Mouse (Mus musculus): ENCODE data around the gene Chst3.
"Not testable (repeated sequence)": the region's sequence is repeated elsewhere in the genome, so short reads cannot be mapped to it uniquely, and the experiment has no call there.

The Chst3 gene

GRCm38 (mm10) chr10:60230321-60231088 is 11.4 kb upstream of the Chst3 start:
- no peak for DNase-seq (ENCODE audit: low spot score in 2 of 2)

- no peak for DNase-seq (ENCODE audit: low spot score in 2 of 2)
Observed at GRCm38 (mm10) chr10:60229113-60229512, 10.1 kb upstream of the Chst3 start.

- DNase-seq (ENCODE audit: low spot score in 2 of 2), result no peak
Observed at GRCm38 (mm10) chr10:60227666-60228065, 8.6 kb upstream of the Chst3 start.

- DNase-seq (ENCODE audit: low spot score in 2 of 2), result no peak
Observed at GRCm38 (mm10) chr10:60224601-60225000, 5.5 kb upstream of the Chst3 start.

GRCm38 (mm10) chr10:60221571-60222259 is 2.7 kb upstream of the Chst3 start:
- not testable (repeated sequence) for DNase-seq (ENCODE audit: low spot score in 2 of 2)

GRCm38 (mm10) chr10:60220607-60221006 is 1.5 kb upstream of the Chst3 start:
- DNase-seq (ENCODE audit: low spot score in 2 of 2), result no peak

- DNase-seq (ENCODE audit: low spot score in 2 of 2), result no peak
Observed at GRCm38 (mm10) chr10:60220042-60220523, 1.0 kb upstream of the Chst3 start.

GRCm38 (mm10) chr10:60218033-60218590 is 948 bp downstream of the Chst3 start:
- DNase-seq (ENCODE audit: low spot score in 2 of 2), result no peak

- DNase-seq (ENCODE audit: low spot score in 2 of 2), result no peak
Observed at GRCm38 (mm10) chr10:60216331-60217095, 2.5 kb downstream of the Chst3 start.

GRCm38 (mm10) chr10:60215077-60215960 is 3.7 kb downstream of the Chst3 start:
- DNase-seq (ENCODE audit: low spot score in 2 of 2), result no peak

GRCm38 (mm10) chr10:60212589-60213379 is 6.3 kb downstream of the Chst3 start:
- no peak for DNase-seq (ENCODE audit: low spot score in 2 of 2)

GRCm38 (mm10) chr10:60211501-60212005 is 7.5 kb downstream of the Chst3 start:
- DNase-seq (ENCODE audit: low spot score in 2 of 2), result no peak

- DNase-seq (ENCODE audit: low spot score in 2 of 2), result no peak
Observed at GRCm38 (mm10) chr10:60210468-60210867, 8.6 kb downstream of the Chst3 start.

- DNase-seq (ENCODE audit: low spot score in 2 of 2), result peak in 1 of 2 experiments; percentile 59
Observed at GRCm38 (mm10) chr10:60209237-60209636, 9.8 kb downstream of the Chst3 start.

GRCm38 (mm10) chr10:60207166-60207705 is 11.8 kb downstream of the Chst3 start:
- DNase-seq (ENCODE audit: low spot score in 2 of 2), result no peak

- DNase-seq (ENCODE audit: low spot score in 2 of 2), result no peak
Observed at GRCm38 (mm10) chr10:60205601-60206241, 13.3 kb downstream of the Chst3 start.

- DNase-seq (ENCODE audit: low spot score in 2 of 2), result no peak
Observed at GRCm38 (mm10) chr10:60202785-60203184, 16.3 kb downstream of the Chst3 start.

- no peak for DNase-seq (ENCODE audit: low spot score in 2 of 2)
Observed at GRCm38 (mm10) chr10:60200996-60201395, 18.1 kb downstream of the Chst3 start.

GRCm38 (mm10) chr10:60199378-60199777 is 19.7 kb downstream of the Chst3 start:
- DNase-seq (ENCODE audit: low spot score in 2 of 2), result no peak
